Mouse (Mus musculus): ENCODE measurements around the gene Fcgr1. TPM values are rescaled to one million over a fixed set of nuclear protein-coding genes. Genes with fewer than 3 reads are reported as not detected.
"Not testable (repeated sequence)": the region's sequence is repeated elsewhere in the genome, so short reads cannot be mapped to it uniquely, and the experiment has no call there.

Gene Fcgr1
- total RNA-seq (2014; rRNA removed) (3.2 and 3.7 TPM in 2 replicates), polyA plus RNA-seq (2012; rRNA removed) (0.97 and 2.2 TPM in 2 replicates)

DNA sequence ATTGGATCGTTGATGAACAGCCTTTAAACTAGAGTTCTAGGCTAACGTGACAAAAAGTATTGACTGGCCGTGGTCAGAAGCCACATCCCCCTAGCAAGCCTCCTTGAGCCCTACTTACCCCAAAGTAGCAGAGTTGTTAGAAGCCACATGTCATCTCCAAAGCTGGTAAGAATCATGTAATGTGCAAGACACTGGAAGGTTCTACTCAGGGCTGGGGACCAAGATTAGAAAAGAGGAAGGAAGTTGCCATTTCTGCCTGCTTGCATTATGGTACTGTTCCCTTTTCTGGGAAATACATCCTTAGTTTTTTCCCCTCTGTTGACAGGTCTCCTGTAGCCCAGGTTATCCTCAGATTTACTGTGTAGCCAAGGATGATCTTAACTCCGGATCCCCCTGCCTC, at the start of gene Fcgr1:
Fcgr1 (minus strand) TSS at position 183 of the 400 bp plus-strand sequence.
- Histone ChIP-seq H3K9ac (ENCODE audit: low read depth, low read length) (no peak within 1 kb of the TSS), H3K4me3 (ENCODE audit: insufficient read depth, low read depth, low read length) (no peak within 1 kb of the TSS), H3K36me3 (ENCODE audit: control insufficient read depth, insufficient read depth, low read length) (no peaks in the 10 kb centered on the region), H3K79me2 (ENCODE audit: control insufficient read depth, insufficient read depth, low read length) (no peaks in the 10 kb centered on the region), H3K27me3 (ENCODE audit: control insufficient read depth, insufficient read depth, low read length) (0 out of 2 replicates have a peak, but pooled peaks cover 2% of the 10 kb centered on the region), H3K27ac (replicated peaks; ENCODE audit: insufficient read depth, low read depth, low read length) (peak within 1 kb of the TSS; percentile 51; the same call in 1 of the 2 replicates), H3K4me1 (ENCODE audit: control insufficient read depth, insufficient read depth, low read length) (no peaks in the 10 kb centered on the region)
- TF ChIP-seq CTCF (IDR thresholded peaks at IDR 0.05; ENCODE audit: low read depth, low read length) (no peak), POLR2A (IDR thresholded peaks at IDR 0.05; ENCODE audit: extremely low read depth, insufficient read depth, low read length) (no peak)
- 76% methylated on average over 4 of the region's 4 CpGs for WGBS
- DNase-seq (ENCODE audit: extremely low read depth, low read depth, low spot score), result no peak

DNA sequence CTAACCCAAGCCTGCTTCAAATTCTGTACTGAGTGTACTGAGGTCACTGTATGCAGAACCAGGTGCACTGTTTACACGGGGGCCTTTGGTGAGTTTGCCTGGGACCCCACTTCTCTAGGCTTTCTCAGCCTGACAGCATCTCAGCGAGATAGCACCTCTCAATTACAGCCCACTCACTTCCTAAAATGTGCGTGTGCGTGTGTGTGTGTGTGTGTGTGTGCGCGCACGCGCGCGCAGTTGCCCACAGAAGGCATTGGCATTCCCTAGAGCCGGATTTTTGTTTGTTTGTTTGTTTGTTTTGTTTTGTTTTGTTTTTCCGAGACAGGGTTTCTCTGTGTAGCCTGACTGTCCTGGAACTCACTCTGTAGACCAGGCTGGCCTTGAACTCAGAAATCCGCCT, 48.9 kb upstream of the Fcgr1 start:
- not testable (repeated sequence) for H3K27ac ChIP-seq (replicated peaks; ENCODE audit: insufficient read depth, low read depth, low read length); H3K4me3 ChIP-seq (ENCODE audit: insufficient read depth, low read depth, low read length); DNase-seq (ENCODE audit: extremely low read depth, low read depth, low spot score); H3K9ac ChIP-seq (ENCODE audit: low read depth, low read length); H3K36me3 ChIP-seq (ENCODE audit: control insufficient read depth, insufficient read depth, low read length); H3K4me1 ChIP-seq (ENCODE audit: control insufficient read depth, insufficient read depth, low read length); H3K79me2 ChIP-seq (ENCODE audit: control insufficient read depth, insufficient read depth, low read length)
- 50% methylated on average over 13 of the region's 13 CpGs for WGBS
- peaks cover 17% of the 10 kb centered on the region for H3K27me3 ChIP-seq (ENCODE audit: control insufficient read depth, insufficient read depth, low read length)

DNA sequence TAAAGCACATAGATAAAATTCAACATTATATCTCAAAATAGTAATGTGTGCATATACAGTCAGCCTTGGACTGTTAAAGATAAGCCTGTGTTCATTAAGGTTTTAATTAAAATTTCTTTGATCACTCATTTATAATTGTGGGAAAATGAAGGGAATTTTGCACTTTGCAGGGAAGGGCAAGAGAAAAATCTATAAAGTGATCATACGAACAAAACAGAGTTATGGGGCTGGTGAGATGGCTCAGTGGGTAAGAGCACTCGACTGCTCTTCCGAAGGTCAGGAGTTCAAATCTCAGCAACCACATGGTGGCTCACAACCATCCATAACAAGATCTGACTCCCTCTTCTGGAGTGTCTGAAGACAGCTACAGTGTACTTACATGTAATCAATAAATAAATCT, 48.3 kb upstream of the Fcgr1 start:
- 52% methylated on average over 3 of the region's 3 CpGs for WGBS
- not testable (repeated sequence) for H3K4me3 ChIP-seq (ENCODE audit: insufficient read depth, low read depth, low read length); DNase-seq (ENCODE audit: extremely low read depth, low read depth, low spot score); H3K4me1 ChIP-seq (ENCODE audit: control insufficient read depth, insufficient read depth, low read length); H3K79me2 ChIP-seq (ENCODE audit: control insufficient read depth, insufficient read depth, low read length); H3K36me3 ChIP-seq (ENCODE audit: control insufficient read depth, insufficient read depth, low read length); H3K9ac ChIP-seq (ENCODE audit: low read depth, low read length); H3K27ac ChIP-seq (replicated peaks; ENCODE audit: insufficient read depth, low read depth, low read length)
- peaks cover 18% of the 10 kb centered on the region for H3K27me3 ChIP-seq (ENCODE audit: control insufficient read depth, insufficient read depth, low read length)

DNA sequence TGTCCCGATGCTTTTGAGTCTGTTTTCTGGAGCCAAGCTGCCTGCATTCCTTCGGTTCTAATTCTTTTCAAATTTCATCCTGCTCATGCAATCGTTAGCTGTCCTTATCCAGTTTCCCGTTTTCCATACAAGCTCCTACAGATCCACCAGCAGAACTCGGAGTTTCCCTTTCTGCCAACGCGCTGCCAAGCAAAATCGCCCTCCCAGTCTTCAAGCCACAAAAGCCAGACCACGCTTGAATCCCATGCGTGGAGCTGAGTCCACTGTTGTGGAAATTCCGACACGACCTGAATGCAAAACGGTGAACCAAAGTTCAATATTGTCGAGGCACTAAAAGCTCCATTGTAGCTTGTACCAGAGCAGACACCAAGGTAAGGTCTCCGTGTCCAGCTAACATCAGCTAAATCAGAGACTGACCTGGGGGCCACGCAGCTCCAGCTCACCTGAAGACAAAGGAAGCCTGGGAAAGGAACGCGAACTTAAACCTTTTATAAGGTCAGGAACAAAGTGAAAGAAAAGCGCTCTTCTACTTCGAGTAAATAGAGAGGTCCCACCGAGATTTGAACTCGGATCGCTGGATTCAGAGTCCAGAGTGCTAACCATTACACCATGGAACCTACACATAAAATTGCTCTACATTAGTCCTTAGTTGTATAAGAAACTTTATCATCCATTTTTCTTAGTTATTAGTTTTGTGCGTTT, 47.0 kb upstream of the Fcgr1 start:
- H3K9ac ChIP-seq (ENCODE audit: low read depth, low read length), result no peak overlapping the region
- no peaks in the 10 kb centered on the region for H3K4me1 ChIP-seq (ENCODE audit: control insufficient read depth, insufficient read depth, low read length)
- H3K27me3 ChIP-seq (ENCODE audit: control insufficient read depth, insufficient read depth, low read length), result peaks cover 23% of the 10 kb centered on the region
- 5% methylated on average over 24 of the region's 24 CpGs for WGBS
- DNase-seq (ENCODE audit: extremely low read depth, low read depth, low spot score), result no peak
- no peak overlapping the region for H3K27ac ChIP-seq (replicated peaks; ENCODE audit: insufficient read depth, low read depth, low read length)
- TF ChIP-seq CTCF (IDR thresholded peaks at IDR 0.05; ENCODE audit: low read depth, low read length), result no peak
- TF ChIP-seq POLR2A (IDR thresholded peaks at IDR 0.05; ENCODE audit: extremely low read depth, insufficient read depth, low read length), result no peak
- H3K36me3 ChIP-seq (ENCODE audit: control insufficient read depth, insufficient read depth, low read length), result no peaks in the 10 kb centered on the region
- no peak overlapping the region for H3K4me3 ChIP-seq (ENCODE audit: insufficient read depth, low read depth, low read length)
- no peaks in the 10 kb centered on the region for H3K79me2 ChIP-seq (ENCODE audit: control insufficient read depth, insufficient read depth, low read length)

DNA sequence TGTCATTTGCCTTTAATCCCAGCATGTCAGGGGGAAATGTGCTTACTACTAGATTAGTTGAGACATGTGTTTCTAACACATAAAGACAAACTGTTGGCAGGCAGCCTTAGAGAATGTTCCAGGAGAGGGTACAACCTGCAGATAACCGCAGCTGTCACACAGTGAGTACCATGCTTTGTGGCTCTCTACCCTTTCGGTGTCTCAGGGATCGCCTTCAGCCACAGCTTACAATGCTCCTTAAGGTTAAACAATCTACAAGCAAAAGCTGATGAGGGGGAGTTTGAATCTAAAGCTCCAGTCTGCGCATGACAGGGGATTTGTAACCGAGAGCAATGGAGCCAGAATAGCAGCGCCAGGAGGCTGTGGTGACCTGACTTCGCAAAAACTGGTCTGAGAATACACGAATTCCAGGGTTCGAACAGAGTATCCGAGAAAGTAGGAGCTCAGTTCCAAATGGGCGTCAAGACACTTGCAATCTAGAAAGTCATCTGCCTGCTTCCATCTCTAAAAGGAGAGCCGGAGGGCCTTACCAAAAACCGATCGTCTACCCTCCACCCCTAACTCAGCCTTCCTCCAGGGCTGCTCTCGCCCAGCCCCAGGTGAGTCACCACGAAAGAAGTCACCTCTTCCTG, 45.2 kb upstream of the Fcgr1 start:
- Histone ChIP-seq H3K4me1 (ENCODE audit: control insufficient read depth, insufficient read depth, low read length) (no peaks in the 10 kb centered on the region), H3K27ac (replicated peaks; ENCODE audit: insufficient read depth, low read depth, low read length) (no peak overlapping the region), H3K9ac (ENCODE audit: low read depth, low read length) (no peak overlapping the region), H3K4me3 (ENCODE audit: insufficient read depth, low read depth, low read length) (no peak overlapping the region), H3K27me3 (ENCODE audit: control insufficient read depth, insufficient read depth, low read length) (peaks cover 29% of the 10 kb centered on the region), H3K79me2 (ENCODE audit: control insufficient read depth, insufficient read depth, low read length) (no peaks in the 10 kb centered on the region), H3K36me3 (ENCODE audit: control insufficient read depth, insufficient read depth, low read length) (no peaks in the 10 kb centered on the region)
- WGBS, result 60% methylated on average over 16 of the region's 16 CpGs
- no peak for DNase-seq (ENCODE audit: extremely low read depth, low read depth, low spot score)
- TF ChIP-seq CTCF (IDR thresholded peaks at IDR 0.05; ENCODE audit: low read depth, low read length), result no peak

DNA sequence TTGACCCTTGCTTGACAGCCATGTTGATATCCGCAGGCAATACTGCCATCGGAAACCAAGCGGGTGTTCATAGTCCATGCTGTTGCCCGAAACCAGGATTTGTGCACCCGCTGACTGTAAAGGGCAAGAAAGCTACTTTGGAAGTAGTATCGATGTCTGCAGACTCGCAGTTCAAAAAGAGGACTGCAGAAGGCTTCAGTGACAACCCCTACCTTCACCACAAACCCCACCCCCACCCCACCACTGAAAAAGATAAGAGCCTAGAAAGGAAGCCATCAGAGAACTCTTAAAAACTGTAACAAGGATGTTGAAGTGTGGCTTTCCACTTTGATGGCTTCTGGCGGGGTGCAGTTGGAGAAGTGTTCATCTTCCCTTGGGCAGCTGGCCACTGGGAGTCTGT, 44.3 kb upstream of the Fcgr1 start:
- 91% methylated on average over 8 of the region's 8 CpGs for WGBS
- Histone ChIP-seq H3K36me3 (ENCODE audit: control insufficient read depth, insufficient read depth, low read length) (no peaks in the 10 kb centered on the region), H3K79me2 (ENCODE audit: control insufficient read depth, insufficient read depth, low read length) (no peaks in the 10 kb centered on the region), H3K27ac (replicated peaks; ENCODE audit: insufficient read depth, low read depth, low read length) (no peak overlapping the region), H3K4me3 (ENCODE audit: insufficient read depth, low read depth, low read length) (no peak overlapping the region), H3K4me1 (ENCODE audit: control insufficient read depth, insufficient read depth, low read length) (no peaks in the 10 kb centered on the region), H3K27me3 (ENCODE audit: control insufficient read depth, insufficient read depth, low read length) (peaks cover 34% of the 10 kb centered on the region), H3K9ac (ENCODE audit: low read depth, low read length) (no peak overlapping the region)
- no peak for DNase-seq (ENCODE audit: extremely low read depth, low read depth, low spot score)
- TF ChIP-seq CTCF (IDR thresholded peaks at IDR 0.05; ENCODE audit: low read depth, low read length), result no peak
- TF ChIP-seq POLR2A (IDR thresholded peaks at IDR 0.05; ENCODE audit: extremely low read depth, insufficient read depth, low read length), result no peak
